Mouse (Mus musculus) hindbrain, embryonic 13.5 days (tissue): Measurements from ENCODE around the gene Pmvk. TPM values are rescaled to one million over a fixed set of nuclear protein-coding genes. Genes with fewer than 3 reads are reported as not detected.
"Not testable (repeated sequence)": the region's sequence is repeated elsewhere in the genome, so short reads cannot be mapped to it uniquely, and the experiment has no call there.

Source experiments
- ATAC-seq: fragments of 200-750 bp; cut with Nextera tagmentation; 2 replicates; pipeline ENCODE4 v1.8.0; 2017; ENCODE audit warnings: moderate TSS enrichment; ENCODE audit not compliant: low FRiP score
- H3K27ac ChIP-seq: fragments of 300-500 bp; sonication (generic); 2 replicates; pipeline ENCODE4 v1.5.1; 2015; ENCODE audit warnings: inconsistent platforms, mild to moderate bottlenecking, moderate library complexity
- H3K27me3 ChIP-seq: fragments of 300-500 bp; sonication (generic); 2 replicates; pipeline ENCODE4 v1.6.1; 2015; ENCODE audit warnings: mild to moderate bottlenecking, inconsistent platforms
- H3K36me3 ChIP-seq: fragments of 300-500 bp; sonication (generic); 2 replicates; pipeline ENCODE4 v1.6.1; 2015; ENCODE audit warnings: mild to moderate bottlenecking, inconsistent platforms
- H3K4me1 ChIP-seq: fragments of 300-500 bp; sonication (generic); replicated peaks from 2 replicates; pipeline ENCODE4 v1.6.1; 2015; ENCODE audit warnings: inconsistent platforms
- H3K4me2 ChIP-seq: fragments of 300-500 bp; sonication (generic); 2 replicates; pipeline ENCODE4 v1.6.1; 2015; ENCODE audit warnings: inconsistent platforms, mild to moderate bottlenecking, moderate library complexity
- H3K4me3 ChIP-seq: fragments of 300-500 bp; sonication (generic); 2 replicates; pipeline ENCODE4 v1.5.1; 2015; ENCODE audit warnings: mild to moderate bottlenecking, inconsistent platforms
- H3K9ac ChIP-seq: fragments of 300-500 bp; sonication (generic); 2 replicates; pipeline ENCODE4 v1.6.1; 2015; ENCODE audit warnings: mild to moderate bottlenecking, inconsistent platforms
- H3K9me3 ChIP-seq: fragments of 300-500 bp; sonication (generic); 2 replicates; pipeline ENCODE4 v1.6.1; 2016; ENCODE audit warnings: inconsistent platforms
- WGBS: fragments of 180-500 bp; shearing (Covaris S2); methylation state at CpG from one replicate; pipeline ENCODE4 v1.1.7; 2015; 5-methylcytosine and 5-hydroxymethylcytosine counted together
- polyA plus RNA-seq: library from polyadenylated mRNA; unstranded; fragments of >200 nt; fragmentation: Nextera tagmentation; extraction: Ambion mirVana; gene quantifications from 2 replicates; pipeline ENCODE4 v1.2.1, GENCODE M21; 2015

Pmvk gene
- polyA plus RNA-seq, 1 experiment from 2014 or later, result 101 TPM

DNA sequence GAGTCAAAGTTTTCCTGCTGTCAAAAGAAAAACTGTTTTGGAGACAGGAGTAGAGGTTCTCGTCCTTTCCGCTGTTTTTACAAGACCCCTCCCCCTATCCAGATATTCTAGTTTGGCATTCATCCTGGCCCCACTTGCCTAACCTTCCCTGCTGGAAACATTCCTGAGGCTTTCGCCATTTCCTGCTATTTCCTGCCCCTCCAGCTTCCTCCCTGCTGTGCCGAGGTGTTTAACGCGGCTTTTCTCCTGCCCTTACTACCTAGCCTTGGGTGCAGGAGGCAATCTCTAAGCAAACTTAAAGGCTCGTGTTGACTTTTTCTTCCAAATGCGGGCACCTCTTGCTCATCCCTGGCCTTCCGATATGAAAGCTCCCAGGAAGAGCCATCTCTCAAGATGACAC lies 34.8 kb upstream of the Pmvk start:
- no peaks in the 10 kb centered on the region for H3K9me3 ChIP-seq
- H3K4me1 ChIP-seq, result peaks cover 43% of the 10 kb centered on the region
- peak overlapping the region; percentile 82 for H3K4me2 ChIP-seq
- H3K36me3 ChIP-seq, result peaks cover 18% of the 10 kb centered on the region
- no peaks in the 10 kb centered on the region for H3K27me3 ChIP-seq
- no peak for ATAC-seq
- peak overlapping the region; percentile 54 for H3K4me3 ChIP-seq
- 4% methylated on average over 9 of the region's 9 CpGs for WGBS
- H3K9ac ChIP-seq, result peak overlapping the region; percentile 68
- H3K27ac ChIP-seq, result peak overlapping the region; percentile 87

GRCm38 (mm10) chr3:89419981-89420380 lies 34.4 kb upstream of the Pmvk start:
- Histone ChIP-seq H3K9me3 (no peaks in the 10 kb centered on the region), H3K27ac (peak overlapping the region; percentile 87), H3K27me3 (no peaks in the 10 kb centered on the region), H3K4me2 (peak overlapping the region; percentile 82), H3K4me1 (peaks cover 43% of the 10 kb centered on the region), H3K9ac (peak overlapping the region; percentile 68), H3K36me3 (peaks cover 16% of the 10 kb centered on the region), H3K4me3 (peak overlapping the region; percentile 54)
- ATAC-seq, result no peak
- WGBS, result 45% methylated on average over 3 of the region's 3 CpGs

DNA sequence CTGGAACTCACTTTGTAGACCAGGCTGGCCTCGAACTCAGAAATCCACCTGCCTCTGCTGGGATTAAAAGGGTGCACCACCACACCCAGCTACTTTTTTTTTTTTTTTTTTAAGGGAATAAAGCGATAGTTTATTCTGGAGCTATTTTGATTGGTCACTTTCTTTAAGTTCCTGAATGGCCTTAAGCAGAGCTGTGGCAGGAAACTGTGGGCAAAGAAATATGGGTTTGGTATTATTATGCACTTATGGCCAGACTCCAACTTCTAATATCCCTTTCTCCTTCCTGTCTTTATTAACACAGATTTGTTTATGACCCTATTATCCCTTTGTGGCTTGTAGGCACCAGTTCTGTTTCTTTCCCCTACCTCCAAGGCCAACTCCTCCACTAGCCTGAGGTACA lies 33.9 kb upstream of the Pmvk start:
- Histone ChIP-seq H3K27me3 (no peaks in the 10 kb centered on the region), H3K36me3 (peaks cover 13% of the 10 kb centered on the region), H3K4me3 (no peak overlapping the region; the same call in 1 of the 2 replicates), H3K4me2 (peak overlapping the region; percentile 61; the same call in 1 of the 2 replicates), H3K9me3 (no peaks in the 10 kb centered on the region), H3K4me1 (peaks cover 43% of the 10 kb centered on the region), H3K27ac (peak overlapping the region; percentile 71; the same call in 1 of the 2 replicates), H3K9ac (no peak overlapping the region; the same call in 1 of the 2 replicates)
- 66% methylated on average over 2 of the region's 2 CpGs for WGBS
- no peak for ATAC-seq

GRCm38 (mm10) chr3:89421002-89421774 lies 33.2 kb upstream of the Pmvk start:
- Histone ChIP-seq H3K9ac (peak overlapping the region; percentile 72), H3K27ac (peak overlapping the region; percentile 73), H3K36me3 (peaks cover 6% of the 10 kb centered on the region; the same call in 1 of the 2 replicates), H3K9me3 (no peaks in the 10 kb centered on the region), H3K4me1 (peaks cover 43% of the 10 kb centered on the region), H3K4me2 (peak overlapping the region; percentile 61), H3K4me3 (peak overlapping the region; percentile 38), H3K27me3 (no peaks in the 10 kb centered on the region)
- peak; percentile 47 for ATAC-seq
- 3% methylated on average over 11 of the region's 11 CpGs for WGBS

- 10% methylated on average over 21 of the region's 22 CpGs for WGBS
- no peak for ATAC-seq
- H3K27ac ChIP-seq, result peak overlapping the region; percentile 73
- H3K4me1 ChIP-seq, result peaks cover 40% of the 10 kb centered on the region
- H3K4me3 ChIP-seq, result peak overlapping the region; percentile 38
- H3K9me3 ChIP-seq, result no peaks in the 10 kb centered on the region
- H3K27me3 ChIP-seq, result no peaks in the 10 kb centered on the region
- H3K36me3 ChIP-seq, result peaks cover 13% of the 10 kb centered on the region
- H3K9ac ChIP-seq, result peak overlapping the region; percentile 72
- H3K4me2 ChIP-seq, result peak overlapping the region; percentile 61
Measured at GRCm38 (mm10) chr3:89421810-89422473, 32.4 kb upstream of the Pmvk start.

DNA sequence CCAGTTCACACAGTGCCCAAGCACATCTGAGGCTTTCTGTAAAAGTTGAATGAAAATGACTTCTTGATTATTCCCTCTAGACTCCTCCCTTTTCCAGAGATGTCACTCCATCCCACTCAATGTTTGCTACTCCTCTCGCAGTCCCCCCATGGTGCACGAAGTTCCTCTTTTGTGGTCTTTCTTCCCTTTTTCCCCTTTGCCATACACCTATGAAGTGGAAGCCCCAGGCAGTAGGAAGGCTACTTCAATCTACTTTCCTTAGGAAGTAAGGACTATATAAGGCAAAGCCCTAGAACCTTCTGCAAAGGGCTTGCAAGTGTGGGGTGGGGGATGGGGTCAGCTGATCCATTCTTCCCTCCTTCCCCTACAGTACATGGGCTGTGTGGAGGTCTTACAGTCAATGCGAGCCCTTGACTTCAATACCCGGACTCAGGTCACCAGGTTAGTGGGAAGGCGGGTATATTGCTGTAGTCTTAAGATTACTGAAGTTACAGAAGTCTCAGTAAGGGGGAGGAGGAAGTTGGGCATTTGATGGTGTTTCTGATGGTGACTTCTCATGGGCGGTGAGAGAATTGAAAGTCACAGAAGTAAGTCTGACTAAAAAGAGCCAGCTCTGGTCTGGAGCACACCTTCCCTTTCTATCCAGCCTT lies 31.7 kb upstream of the Pmvk start:
- no peaks in the 10 kb centered on the region for H3K27me3 ChIP-seq
- peak overlapping the region; percentile 38 for H3K4me3 ChIP-seq
- peak overlapping the region; percentile 72; the same call in 1 of the 2 replicates for H3K9ac ChIP-seq

DNA sequence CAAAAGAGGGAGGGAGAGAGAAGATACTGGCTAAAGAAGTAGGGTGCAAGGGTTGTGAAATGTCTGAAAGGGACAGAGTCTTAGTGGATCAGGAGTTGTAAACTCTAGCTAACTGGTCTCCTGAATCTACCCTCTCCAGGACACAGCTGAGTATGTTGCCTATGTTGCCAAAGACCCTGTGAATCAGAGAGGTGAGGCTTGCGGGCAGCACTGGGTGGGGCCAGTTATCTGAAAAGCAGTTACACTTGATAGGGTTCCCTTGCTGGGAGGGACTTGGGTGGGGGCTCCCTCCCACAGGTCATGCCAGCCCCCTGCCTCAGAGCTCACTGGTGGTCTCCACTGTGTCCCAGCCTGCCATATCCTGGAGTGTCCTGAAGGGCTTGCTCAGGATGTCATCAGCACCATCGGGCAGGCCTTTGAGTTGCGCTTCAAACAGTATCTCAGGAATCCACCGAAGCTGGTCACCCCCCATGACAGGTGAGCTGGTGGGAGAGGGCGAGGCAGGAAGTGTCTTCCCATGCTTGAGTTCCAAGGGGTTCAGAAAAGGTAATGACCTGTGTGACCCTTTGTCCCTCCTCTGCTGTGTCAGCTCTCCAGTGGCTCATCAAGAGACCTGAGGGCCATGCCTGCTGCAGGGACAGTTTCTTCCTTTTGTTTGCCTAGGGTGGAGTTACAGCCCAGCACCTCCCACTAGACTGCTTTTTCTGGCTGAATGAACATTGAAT lies 29.8 kb upstream of the Pmvk start:
- 88% methylated on average over 5 of the region's 5 CpGs for WGBS

More for the DNA sequence above, 31.7 kb upstream of the Pmvk start:
- peaks cover 19% of the 10 kb centered on the region for H3K36me3 ChIP-seq
- 61% methylated on average over 6 of the region's 6 CpGs for WGBS
- H3K4me1 ChIP-seq, result peaks cover 34% of the 10 kb centered on the region
- H3K9me3 ChIP-seq, result no peaks in the 10 kb centered on the region
- peak overlapping the region; percentile 61 for H3K4me2 ChIP-seq
- no peak overlapping the region for H3K27ac ChIP-seq
- no peak for ATAC-seq

GRCm38 (mm10) chr3:89425141-89425525 lies 29.2 kb upstream of the Pmvk start:
- Histone ChIP-seq H3K9me3 (no peaks in the 10 kb centered on the region), H3K36me3 (peaks cover 19% of the 10 kb centered on the region), H3K27ac (no peak overlapping the region), H3K4me2 (no peak overlapping the region), H3K4me3 (no peak overlapping the region), H3K9ac (no peak overlapping the region), H3K27me3 (no peaks in the 10 kb centered on the region), H3K4me1 (peaks cover 21% of the 10 kb centered on the region)
- 89% methylated on average over 5 of the region's 5 CpGs for WGBS
- no peak for ATAC-seq

More for the DNA sequence above, 29.8 kb upstream of the Pmvk start:
- no peaks in the 10 kb centered on the region for H3K9me3 ChIP-seq
- H3K27me3 ChIP-seq, result no peaks in the 10 kb centered on the region
- H3K9ac ChIP-seq, result no peak overlapping the region
- H3K36me3 ChIP-seq, result peaks cover 19% of the 10 kb centered on the region
- H3K4me3 ChIP-seq, result no peak overlapping the region
- H3K4me2 ChIP-seq, result no peak overlapping the region
- no peak overlapping the region for H3K27ac ChIP-seq
- no peak for ATAC-seq
- H3K4me1 ChIP-seq, result peaks cover 26% of the 10 kb centered on the region

DNA sequence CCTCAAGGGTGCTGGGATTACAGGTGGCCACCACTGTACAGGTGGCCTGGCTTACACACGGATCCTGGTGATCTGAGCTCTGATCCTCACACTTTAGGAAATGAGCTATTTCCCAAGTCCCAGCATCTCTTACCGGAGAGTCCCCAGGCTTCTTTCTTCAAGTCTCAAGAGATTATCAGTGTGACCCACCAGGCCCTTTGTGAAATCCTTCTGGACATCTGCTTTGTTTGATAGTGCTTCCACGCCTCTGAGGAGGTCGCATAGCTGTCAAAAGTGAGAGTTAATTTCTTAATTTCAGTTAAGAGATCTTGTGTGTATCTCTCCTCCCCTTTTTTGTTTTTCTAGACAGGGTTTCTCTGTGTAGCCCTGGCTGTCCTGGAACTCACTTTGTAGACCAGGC lies 28.5 kb upstream of the Pmvk start:
- peaks cover 19% of the 10 kb centered on the region for H3K36me3 ChIP-seq
- WGBS, result 86% methylated on average over 4 of the region's 4 CpGs
- no peak overlapping the region for H3K27ac ChIP-seq
- ATAC-seq, result no peak
- H3K4me2 ChIP-seq, result no peak overlapping the region
- H3K27me3 ChIP-seq, result no peaks in the 10 kb centered on the region
- H3K9ac ChIP-seq, result no peak overlapping the region
- H3K4me3 ChIP-seq, result no peak overlapping the region
- H3K4me1 ChIP-seq, result peaks cover 22% of the 10 kb centered on the region
- H3K9me3 ChIP-seq, result no peaks in the 10 kb centered on the region

- not testable (repeated sequence) for H3K4me2 ChIP-seq, ATAC-seq, H3K27me3 ChIP-seq, H3K9me3 ChIP-seq, H3K9ac ChIP-seq, H3K27ac ChIP-seq, H3K4me3 ChIP-seq
- Histone ChIP-seq H3K36me3 (peaks cover 38% of the 10 kb centered on the region), H3K4me1 (peaks cover 20% of the 10 kb centered on the region)
- WGBS, result 95% methylated on average over 7 of the region's 7 CpGs
Measured at GRCm38 (mm10) chr3:89429021-89429420, 25.3 kb upstream of the Pmvk start.

DNA sequence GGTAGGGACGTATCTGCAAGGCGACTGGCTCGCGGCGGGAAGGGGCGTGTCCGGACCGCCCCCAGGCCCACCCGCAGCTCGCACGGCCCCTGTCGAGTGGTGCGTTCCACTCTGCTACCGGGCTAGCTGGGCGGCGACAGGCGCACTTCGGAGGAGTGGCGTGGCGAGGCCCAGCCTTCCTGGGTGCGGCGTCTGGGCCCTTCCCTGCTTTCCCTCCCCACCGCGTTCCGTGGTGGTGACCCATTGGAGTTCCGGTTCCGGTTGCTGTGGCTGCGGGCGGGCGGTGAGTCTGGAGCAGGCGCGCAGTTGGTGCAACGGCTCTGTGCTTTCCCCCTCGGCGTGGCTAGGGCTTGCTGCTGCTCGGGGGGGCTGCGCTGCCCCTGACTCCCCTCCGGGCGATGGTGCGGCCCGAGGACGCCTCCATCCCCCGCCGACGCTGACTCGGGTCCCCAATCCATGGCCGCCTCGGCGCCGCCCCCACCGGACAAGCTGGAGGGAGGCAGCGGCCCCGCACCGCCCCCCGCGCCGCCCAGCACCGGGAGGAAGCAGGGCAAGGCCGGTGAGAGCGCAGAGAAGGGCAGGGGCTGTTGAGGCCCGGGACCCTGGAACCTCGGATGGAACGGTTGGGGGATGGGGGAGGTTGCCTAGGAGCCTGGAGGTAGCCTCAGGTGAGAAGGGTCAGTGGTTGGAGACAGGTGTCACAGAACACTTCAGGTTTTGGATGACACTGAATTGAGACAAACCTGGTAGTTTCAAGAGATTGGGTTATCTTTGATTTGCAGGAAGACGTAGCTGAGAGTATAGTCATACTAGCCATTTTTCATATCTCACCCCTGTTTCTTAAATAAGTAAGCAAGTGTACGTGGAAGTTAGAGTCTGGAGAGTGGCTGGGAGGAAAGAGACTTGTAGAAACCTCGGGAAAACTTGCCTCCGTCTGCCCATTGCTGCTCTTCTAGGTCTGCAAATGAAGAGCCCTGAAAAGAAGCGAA lies 23.9 kb upstream of the Pmvk start, which contains the start of gene Pygo2:
Pygo2 (plus strand) TSS at position 44 of the 989 bp plus-strand sequence.
- Histone ChIP-seq H3K27me3 (no peaks in the 10 kb centered on the region), H3K9me3 (no peaks in the 10 kb centered on the region), H3K27ac (peak within 1 kb of the TSS; percentile 93), H3K4me1 (peaks cover 26% of the 10 kb centered on the region), H3K4me2 (peak within 1 kb of the TSS; percentile 87), H3K4me3 (peak within 1 kb of the TSS; percentile 97), H3K36me3 (peaks cover 43% of the 10 kb centered on the region), H3K9ac (peak within 1 kb of the TSS; percentile 97)
- ATAC-seq, result peak; percentile 98
- 3% methylated on average over 63 of the region's 68 CpGs for WGBS
